ENCODE assay signal across 10 mouse cellular contexts in the genomic region with DNA sequence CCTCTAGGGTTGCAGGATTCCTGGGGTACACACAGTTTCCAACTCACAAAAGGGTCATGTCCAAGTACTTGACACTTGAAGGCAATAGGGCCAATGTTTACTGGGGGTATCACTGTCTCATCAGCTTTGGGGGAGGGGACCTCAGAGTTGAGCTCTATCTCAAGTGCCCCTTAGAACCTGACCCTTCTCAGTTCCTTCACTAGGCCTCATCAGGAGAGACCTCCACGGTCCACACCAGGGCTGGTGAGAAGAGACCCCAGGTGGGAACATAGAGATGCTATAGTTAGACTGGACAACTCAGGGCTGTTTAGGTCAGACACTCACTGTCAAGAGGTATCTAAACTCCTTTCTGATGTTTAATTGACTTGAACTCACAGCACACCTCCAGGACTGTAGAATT.
"Had no signal": no experiment of that assay in that cellular context is flagged by ENCODE, and none has a peak within 500 bp of the region (broad histone marks: within the 10 kb centered on the region; RNA-seq: fewer than 3 reads in every experiment).

No protein-coding gene starts in this region.

- H3K4me1 ChIP-seq: midbrain, embryonic 15.5 days; neural tube, embryonic 12.5 days had no signal

- H3K36me3 ChIP-seq: limb, embryonic 13.5 days; midbrain, embryonic 15.5 days; neural tube, embryonic 12.5 days had no signal

- H3K27ac ChIP-seq: layer of hippocampus, adult 2 months; limb, embryonic 13.5 days; liver, embryonic 14.5 days; midbrain, embryonic 15.5 days; neural tube, embryonic 12.5 days; stomach, postnatal 0 days had no signal

- ATAC-seq: midbrain, embryonic 15.5 days had no signal

- H3K4me2 ChIP-seq: limb, embryonic 13.5 days; midbrain, embryonic 15.5 days; neural tube, embryonic 12.5 days had no signal

- H3K9me3 ChIP-seq: limb, embryonic 13.5 days; midbrain, embryonic 15.5 days; neural tube, embryonic 12.5 days had no signal

- H3K27me3 ChIP-seq: limb, embryonic 13.5 days; midbrain, embryonic 15.5 days; neural tube, embryonic 12.5 days had no signal

- DNase-seq: kidney, postnatal 10 days; kidney, postnatal 4 days; lung, adult 18-20 months; thymus, postnatal 4 days had no signal

- H3K4me3 ChIP-seq: layer of hippocampus, adult 2 months; limb, embryonic 13.5 days; midbrain, embryonic 15.5 days; neural tube, embryonic 12.5 days had no signal

- H3K9ac ChIP-seq: limb, embryonic 13.5 days; liver, embryonic 14.5 days; midbrain, embryonic 15.5 days; neural tube, embryonic 12.5 days had no signal
